Mouse (Mus musculus): ENCODE data around the gene Kcna7. TPM values are rescaled to one million over a fixed set of nuclear protein-coding genes. Genes with fewer than 3 reads are reported as not detected.
A peak's percentile ranks its signal among the peaks of the same experiment; 100 is the strongest.

Kcna7 gene
- polyA plus RNA-seq, 1 experiment from 2014 or later = not detected

DNA sequence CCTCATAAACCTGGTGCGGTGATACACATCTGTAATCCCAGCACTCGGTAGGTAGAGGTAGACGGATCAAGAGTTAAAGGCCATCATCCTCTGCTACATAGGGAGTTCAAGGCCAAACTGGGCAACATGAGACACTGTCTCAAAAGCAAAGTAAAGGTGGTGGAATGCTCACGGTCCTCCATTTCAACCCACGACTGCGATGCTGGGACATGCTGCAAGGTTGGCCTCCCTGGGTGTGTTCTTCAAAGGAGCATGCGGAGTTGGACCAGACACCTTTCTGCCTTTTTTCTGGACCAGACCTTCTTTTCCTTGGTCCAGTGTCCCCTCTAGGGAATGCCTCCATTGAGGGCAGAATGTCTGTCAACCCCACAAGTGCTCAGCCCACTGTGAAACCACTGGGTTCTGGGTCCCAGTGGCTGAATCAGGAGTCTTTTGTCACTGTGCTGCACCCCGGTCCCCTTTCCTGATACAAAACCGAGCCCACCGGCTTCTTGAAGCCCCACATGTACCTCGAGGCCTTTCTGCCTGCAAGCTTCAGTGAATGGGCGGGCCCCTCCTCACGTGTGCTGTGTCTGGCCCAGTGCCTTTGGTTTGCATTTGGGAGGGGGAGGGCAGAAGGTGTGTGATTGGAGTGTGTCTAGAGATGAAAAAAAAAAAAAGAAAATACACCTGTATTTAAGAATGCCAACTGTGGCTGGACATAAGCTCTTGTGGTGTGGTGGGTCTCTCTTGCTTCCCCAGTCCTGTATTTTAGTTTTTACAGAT, 50.7 kb downstream of the Kcna7 start:
- H3K9me3 ChIP-seq (ENCODE audit: control insufficient read depth, low read length) = no peaks in the 10 kb centered on the region
- H3K4me3 ChIP-seq (ENCODE audit: low read depth, low read length) = no peak overlapping the region
- H3K4me1 ChIP-seq (ENCODE audit: control insufficient read depth, insufficient read depth, low read length) = peaks cover 20% of the 10 kb centered on the region
- no peak overlapping the region for H3K27ac ChIP-seq (replicated peaks; ENCODE audit: low read depth, low read length)
- no peaks in the 10 kb centered on the region for H3K27me3 ChIP-seq (ENCODE audit: control insufficient read depth, insufficient read depth, low read length)
- H3K9ac ChIP-seq (ENCODE audit: low read length) = no peak overlapping the region
- 73% methylated on average over 13 of the region's 13 CpGs for WGBS
- no peak for DNase-seq (ENCODE audit: low spot score)
- H3K4me2 ChIP-seq (ENCODE audit: low read depth, severe bottlenecking) = no peak overlapping the region
- H3K36me3 ChIP-seq (ENCODE audit: control insufficient read depth, insufficient read depth, low read length) = peaks cover 26% of the 10 kb centered on the region; the same call in 1 of the 2 replicates
- ATAC-seq (ENCODE audit: insufficient number of reproducible peaks, low FRiP score, low TSS enrichment, low read depth) = no peak

DNA sequence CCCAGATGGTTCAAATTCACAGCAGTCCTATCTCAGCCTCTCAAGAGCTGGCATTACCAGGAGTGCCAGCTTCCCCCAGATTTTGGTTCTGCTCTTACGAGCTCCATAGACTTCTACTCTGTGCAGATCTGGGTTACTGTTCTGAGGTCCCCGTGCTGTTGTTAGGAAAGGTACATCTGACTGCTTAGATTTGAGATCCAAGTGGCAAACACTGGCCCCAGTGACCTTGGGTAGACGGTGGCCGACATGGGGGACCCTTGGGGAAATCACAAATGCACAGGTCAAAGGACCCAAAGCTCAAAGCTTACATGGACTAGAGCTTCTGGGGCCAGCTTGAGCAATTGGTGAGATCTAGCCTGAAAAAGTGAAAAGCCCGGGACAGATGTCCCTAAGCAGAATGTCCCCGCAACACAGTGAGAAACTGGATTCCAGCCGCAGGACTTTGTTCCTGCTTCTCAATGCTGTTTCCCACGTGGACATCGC, 51.3 kb downstream of the Kcna7 start:
- 59% methylated on average over 9 of the region's 9 CpGs for WGBS
- H3K4me3 ChIP-seq (ENCODE audit: low read depth, low read length) = no peak overlapping the region
- H3K36me3 ChIP-seq (ENCODE audit: control insufficient read depth, insufficient read depth, low read length) = peaks cover 26% of the 10 kb centered on the region; the same call in 1 of the 2 replicates
- DNase-seq (ENCODE audit: low spot score) (no peak), ATAC-seq (ENCODE audit: insufficient number of reproducible peaks, low FRiP score, low TSS enrichment, low read depth) (no peak)
- H3K9me3 ChIP-seq (ENCODE audit: control insufficient read depth, low read length) = no peaks in the 10 kb centered on the region
- H3K27me3 ChIP-seq (ENCODE audit: control insufficient read depth, insufficient read depth, low read length) = no peaks in the 10 kb centered on the region
- peaks cover 23% of the 10 kb centered on the region for H3K4me1 ChIP-seq (ENCODE audit: control insufficient read depth, insufficient read depth, low read length)
- no peak overlapping the region for H3K27ac ChIP-seq (replicated peaks; ENCODE audit: low read depth, low read length)
- peak overlapping the region; percentile 20 for H3K4me2 ChIP-seq (ENCODE audit: low read depth, severe bottlenecking)
- no peak overlapping the region for H3K9ac ChIP-seq (ENCODE audit: low read length)

DNA sequence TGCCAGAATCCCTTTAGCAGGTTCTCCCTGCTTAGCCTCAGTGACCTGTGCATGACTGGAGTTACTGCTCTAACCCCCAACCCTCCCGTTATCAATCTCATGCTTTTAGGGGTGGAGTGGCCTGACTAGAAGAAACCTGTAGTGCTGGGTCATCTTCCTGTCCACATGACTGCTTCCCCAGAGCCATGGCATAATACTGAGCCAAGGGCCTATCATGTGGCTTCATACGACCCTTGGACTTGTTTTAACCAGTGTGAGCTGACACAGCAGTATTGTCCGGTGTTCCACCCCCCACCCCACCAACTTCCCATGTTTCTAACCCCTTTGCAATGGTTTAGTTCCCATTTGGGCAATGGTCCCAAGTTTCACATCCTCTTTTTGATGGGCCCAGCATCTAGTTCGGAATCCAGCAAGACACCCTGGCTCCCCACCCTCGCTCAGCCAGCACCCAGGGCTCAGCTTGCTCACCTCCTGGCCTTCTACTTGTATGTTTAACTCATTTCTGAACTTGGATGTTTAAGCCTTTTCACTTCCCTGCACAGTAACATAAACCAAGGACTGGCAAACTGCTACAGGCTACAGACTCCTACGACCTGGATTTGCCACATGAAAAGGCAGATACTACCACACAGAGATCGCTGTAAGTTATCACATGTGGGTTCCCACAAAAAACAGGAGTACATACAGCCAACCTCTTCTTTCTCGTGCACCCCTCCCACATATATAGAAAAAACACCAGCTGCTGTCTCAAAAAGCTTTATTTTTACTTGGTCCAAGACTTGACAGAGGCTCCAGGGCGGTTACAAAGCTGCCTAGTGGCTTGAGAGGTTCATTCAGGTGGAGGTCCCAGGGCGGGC, 52.0 kb downstream of the Kcna7 start:
- Histone ChIP-seq H3K9ac (ENCODE audit: low read length) (peak overlapping the region; percentile 13; the same call in 1 of the 2 replicates), H3K36me3 (ENCODE audit: control insufficient read depth, insufficient read depth, low read length) (peaks cover 26% of the 10 kb centered on the region; the same call in 1 of the 2 replicates), H3K4me3 (ENCODE audit: low read depth, low read length) (peak overlapping the region; percentile 73), H3K4me2 (ENCODE audit: low read depth, severe bottlenecking) (peak overlapping the region; percentile 67), H3K27me3 (ENCODE audit: control insufficient read depth, insufficient read depth, low read length) (no peaks in the 10 kb centered on the region), H3K4me1 (ENCODE audit: control insufficient read depth, insufficient read depth, low read length) (peaks cover 23% of the 10 kb centered on the region), H3K27ac (replicated peaks; ENCODE audit: low read depth, low read length) (no peak overlapping the region), H3K9me3 (ENCODE audit: control insufficient read depth, low read length) (no peaks in the 10 kb centered on the region)
- ATAC-seq (ENCODE audit: insufficient number of reproducible peaks, low FRiP score, low TSS enrichment, low read depth) = no peak
- 73% methylated on average over 9 of the region's 10 CpGs for WGBS
- no peak for DNase-seq (ENCODE audit: low spot score)

DNA sequence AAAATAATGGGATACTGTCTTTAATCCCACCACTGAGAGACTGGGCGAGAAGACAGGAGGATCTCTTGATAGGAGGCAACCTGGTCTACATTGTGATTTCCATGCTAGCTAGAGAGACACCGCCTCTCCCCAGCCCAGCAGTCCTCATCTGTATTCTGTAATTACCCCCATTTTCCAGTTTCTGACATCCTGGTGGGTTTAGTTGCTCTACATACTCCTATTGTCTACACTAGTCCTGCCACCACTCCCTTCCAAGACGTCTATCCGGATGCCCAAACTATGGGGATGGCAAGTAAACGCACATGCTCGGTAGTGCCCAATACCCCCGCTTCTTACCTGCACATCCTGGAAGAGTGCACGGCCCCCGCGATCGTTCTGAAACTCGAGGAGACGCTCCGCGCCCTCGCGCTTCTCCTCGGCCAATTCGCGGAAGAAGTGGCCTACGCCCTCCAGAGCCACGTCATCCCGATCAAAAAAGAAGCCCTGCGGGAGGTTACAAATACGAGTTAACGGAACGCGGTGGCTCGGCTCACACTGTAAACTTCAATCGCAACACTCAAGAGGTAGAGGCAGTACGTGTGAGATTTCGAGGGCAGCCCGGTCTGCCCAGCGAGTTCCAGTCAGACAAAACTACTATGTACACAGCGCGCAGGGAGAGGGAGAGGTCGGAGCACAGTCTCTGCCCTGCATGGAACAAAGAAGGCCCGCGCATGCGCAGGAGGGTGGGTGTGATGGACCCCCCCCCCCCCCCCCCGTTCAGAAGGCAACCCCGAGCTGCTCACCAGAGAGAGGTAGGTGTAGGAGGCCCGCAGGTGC, 53.5 kb downstream of the Kcna7 start:
- DNase-seq (ENCODE audit: low spot score) = peak; percentile 93
- peaks cover 23% of the 10 kb centered on the region for H3K4me1 ChIP-seq (ENCODE audit: control insufficient read depth, insufficient read depth, low read length)
- H3K4me2 ChIP-seq (ENCODE audit: low read depth, severe bottlenecking) = peak overlapping the region; percentile 67
- H3K27me3 ChIP-seq (ENCODE audit: control insufficient read depth, insufficient read depth, low read length) = no peaks in the 10 kb centered on the region
- H3K27ac ChIP-seq (replicated peaks; ENCODE audit: low read depth, low read length) = peak overlapping the region; percentile 90
- ATAC-seq (ENCODE audit: insufficient number of reproducible peaks, low FRiP score, low TSS enrichment, low read depth) = peak; percentile 61
- H3K36me3 ChIP-seq (ENCODE audit: control insufficient read depth, insufficient read depth, low read length) = peaks cover 28% of the 10 kb centered on the region; the same call in 1 of the 2 replicates
- peak overlapping the region; percentile 86 for H3K9ac ChIP-seq (ENCODE audit: low read length)
- under 1% methylated on average over 41 of the region's 43 CpGs for WGBS
- H3K9me3 ChIP-seq (ENCODE audit: control insufficient read depth, low read length) = no peaks in the 10 kb centered on the region
- H3K4me3 ChIP-seq (ENCODE audit: low read depth, low read length) = peak overlapping the region; percentile 73

Small RNA genes within 50 kb of the gene (microRNA-seq; reads per million reads assigned to microRNA genes)
- not detected for gene Gm22133

Other genes with a start within 250 kb of the Kcna7 start
- 0.11 TPM in 1 of 2 replicates, not detected in the other for gene Slc17a7, start 241.7 kb upstream of the Kcna7 start, polyA plus RNA-seq (2014; fragmentation: Nextera tagmentation; extraction: Ambion mirVana)
- not detected in 2 replicates for gene Gfy, start 226.1 kb upstream of the Kcna7 start, polyA plus RNA-seq (2014; fragmentation: Nextera tagmentation; extraction: Ambion mirVana)
- not detected in 2 replicates for gene Pth2, start 224.7 kb upstream of the Kcna7 start, polyA plus RNA-seq (2014; fragmentation: Nextera tagmentation; extraction: Ambion mirVana)
- 0.41 and 0.51 TPM in 2 replicates for gene Ccdc155, start 200.8 kb upstream of the Kcna7 start, polyA plus RNA-seq (2014; fragmentation: Nextera tagmentation; extraction: Ambion mirVana)
- 0.51 and 0.60 TPM in 2 replicates for gene Dkkl1, start 193.5 kb upstream of the Kcna7 start, polyA plus RNA-seq (2014; fragmentation: Nextera tagmentation; extraction: Ambion mirVana)
- gene Tead2, start 189.9 kb upstream of the Kcna7 start, polyA plus RNA-seq (2014; fragmentation: Nextera tagmentation; extraction: Ambion mirVana) = 378 and 385 TPM in 2 replicates
- gene Cd37, start 166.5 kb upstream of the Kcna7 start, polyA plus RNA-seq (2014; fragmentation: Nextera tagmentation; extraction: Ambion mirVana) = 0.82 and 1.6 TPM in 2 replicates
- 0.20 and 0.36 TPM in 2 replicates for gene Slc6a16, start 164.6 kb upstream of the Kcna7 start, polyA plus RNA-seq (2014; fragmentation: Nextera tagmentation; extraction: Ambion mirVana)
- not detected in 2 replicates for gene Slc6a21, start 128.1 kb upstream of the Kcna7 start, polyA plus RNA-seq (2014; fragmentation: Nextera tagmentation; extraction: Ambion mirVana)
- 6.7 and 8.9 TPM in 2 replicates for gene Trpm4, start 71.9 kb upstream of the Kcna7 start, polyA plus RNA-seq (2014; fragmentation: Nextera tagmentation; extraction: Ambion mirVana)
- gene Hrc, start 70.4 kb upstream of the Kcna7 start, polyA plus RNA-seq (2014; fragmentation: Nextera tagmentation; extraction: Ambion mirVana) = 0.52 and 0.83 TPM in 2 replicates
- 5.4 and 6.1 TPM in 2 replicates for gene Ppfia3, start 38.6 kb upstream of the Kcna7 start, polyA plus RNA-seq (2014; fragmentation: Nextera tagmentation; extraction: Ambion mirVana)
- gene Lin7b, start 35.1 kb upstream of the Kcna7 start, polyA plus RNA-seq (2014; fragmentation: Nextera tagmentation; extraction: Ambion mirVana) = 0.43 and 0.89 TPM in 2 replicates
- gene Snrnp70, start 9.9 kb upstream of the Kcna7 start, polyA plus RNA-seq (2014; fragmentation: Nextera tagmentation; extraction: Ambion mirVana) = 87.5 and 93.0 TPM in 2 replicates
- 3.8 and 4.1 TPM in 2 replicates for gene Ntf5, start 8.0 kb downstream of the Kcna7 start, polyA plus RNA-seq (2014; fragmentation: Nextera tagmentation; extraction: Ambion mirVana)
- gene Lhb, start 15.2 kb downstream of the Kcna7 start, polyA plus RNA-seq (2014; fragmentation: Nextera tagmentation; extraction: Ambion mirVana) = not detected in 2 replicates
- gene Gys1, start 29.2 kb downstream of the Kcna7 start, polyA plus RNA-seq (2014; fragmentation: Nextera tagmentation; extraction: Ambion mirVana) = 39.1 and 41.8 TPM in 2 replicates
- gene Ruvbl2, start 32.4 kb downstream of the Kcna7 start, polyA plus RNA-seq (2014; fragmentation: Nextera tagmentation; extraction: Ambion mirVana) = 184 and 187 TPM in 2 replicates
- 4,688 and 5,046 TPM in 2 replicates for gene Ftl1, start 54.2 kb downstream of the Kcna7 start, polyA plus RNA-seq (2014; fragmentation: Nextera tagmentation; extraction: Ambion mirVana)
- 186 and 191 TPM in 2 replicates for gene Bax, start 61.2 kb downstream of the Kcna7 start, polyA plus RNA-seq (2014; fragmentation: Nextera tagmentation; extraction: Ambion mirVana)
- gene Tulp2, start 76.2 kb downstream of the Kcna7 start, polyA plus RNA-seq (2014; fragmentation: Nextera tagmentation; extraction: Ambion mirVana) = 1.1 and 1.5 TPM in 2 replicates
- gene Gm45808, start 81.2 kb downstream of the Kcna7 start, polyA plus RNA-seq (2014; fragmentation: Nextera tagmentation; extraction: Ambion mirVana) = not detected in 2 replicates
- gene Dhdh, start 83.2 kb downstream of the Kcna7 start, polyA plus RNA-seq (2014; fragmentation: Nextera tagmentation; extraction: Ambion mirVana) = 3.3 and 4.3 TPM in 2 replicates
- gene Nucb1, start 104.8 kb downstream of the Kcna7 start, polyA plus RNA-seq (2014; fragmentation: Nextera tagmentation; extraction: Ambion mirVana) = 116 and 122 TPM in 2 replicates
- 19.5 and 21.9 TPM in 2 replicates for gene Ppp1r15a, start 120.6 kb downstream of the Kcna7 start, polyA plus RNA-seq (2014; fragmentation: Nextera tagmentation; extraction: Ambion mirVana)
- 0.52 and 0.64 TPM in 2 replicates for gene Plekha4, start 120.7 kb downstream of the Kcna7 start, polyA plus RNA-seq (2014; fragmentation: Nextera tagmentation; extraction: Ambion mirVana)
- gene Hsd17b14, start 149.2 kb downstream of the Kcna7 start, polyA plus RNA-seq (2014; fragmentation: Nextera tagmentation; extraction: Ambion mirVana) = 0.58 and 1.0 TPM in 2 replicates
- gene Bcat2, start 164.5 kb downstream of the Kcna7 start, polyA plus RNA-seq (2014; fragmentation: Nextera tagmentation; extraction: Ambion mirVana) = 50.7 and 54.2 TPM in 2 replicates
- not detected in 2 replicates for gene Fgf21, start 209.8 kb downstream of the Kcna7 start, polyA plus RNA-seq (2014; fragmentation: Nextera tagmentation; extraction: Ambion mirVana)
- gene Fut1, start 211.6 kb downstream of the Kcna7 start, polyA plus RNA-seq (2014; fragmentation: Nextera tagmentation; extraction: Ambion mirVana) = 0.07 TPM in 1 of 2 replicates, not detected in the other
- not detected in 2 replicates for gene Izumo1, start 216.2 kb downstream of the Kcna7 start, polyA plus RNA-seq (2014; fragmentation: Nextera tagmentation; extraction: Ambion mirVana)
- gene Rasip1, start 221.8 kb downstream of the Kcna7 start, polyA plus RNA-seq (2014; fragmentation: Nextera tagmentation; extraction: Ambion mirVana) = 5.8 and 6.4 TPM in 2 replicates
- 2.8 and 5.1 TPM in 2 replicates for gene Mamstr, start 234.3 kb downstream of the Kcna7 start, polyA plus RNA-seq (2014; fragmentation: Nextera tagmentation; extraction: Ambion mirVana)

Measured in limb, embryonic 11.5 days (tissue).